Mouse (Mus musculus) liver, postnatal 0 days (tissue): ENCODE results near the gene Tpp2.

ENCODE experiments used
- CTCF ChIP-seq: sonication (generic); IDR thresholded peaks from 2 replicates; pipeline ENCODE4 v1.5.1; 2016; ENCODE audit warnings: antibody characterized with exemption, low read depth
- EP300 ChIP-seq: IDR thresholded peaks from 2 replicates; pipeline ENCODE4 v1.6.1; 2016; ENCODE audit warnings: antibody characterized with exemption, low read depth, mild to moderate bottlenecking

DNA sequence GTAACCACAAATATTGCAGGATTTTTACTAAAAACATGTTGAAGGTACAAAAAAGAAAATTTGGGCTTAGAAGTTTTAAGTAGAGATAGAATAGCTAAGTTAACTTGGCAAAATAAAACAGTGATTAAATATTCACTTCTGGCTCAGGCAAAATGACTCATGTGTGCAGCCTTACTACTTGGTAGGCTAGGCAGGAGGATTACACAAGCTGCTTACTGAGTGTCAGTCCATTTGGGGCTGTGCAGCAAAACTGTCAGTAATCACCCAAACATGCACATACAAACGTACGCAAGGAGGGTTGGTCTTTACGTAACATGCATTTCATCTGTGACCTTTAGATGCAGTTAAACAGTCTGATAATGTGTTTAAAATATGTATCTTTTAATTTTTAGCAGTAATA lies 20.2 kb downstream of the Tpp2 start:
- no peak for TF ChIP-seq CTCF
- TF ChIP-seq EP300 = no peak
